Mouse (Mus musculus) forebrain, embryonic 16.5 days (tissue): Measurements from ENCODE around the gene Srsf10. TPM values are rescaled to one million over a fixed set of nuclear protein-coding genes. Genes with fewer than 3 reads are reported as not detected.

ENCODE experiments used
- ATAC-seq: fragments of 200-750 bp; cut with Nextera tagmentation; 2 replicates; pipeline ENCODE4 v1.8.0; 2017; ENCODE audit warnings: mild to moderate bottlenecking, moderate library complexity
- H3K27ac ChIP-seq: fragments of 300-500 bp; sonication (generic); 2 replicates; pipeline ENCODE4 v1.5.1; 2014; ENCODE audit warnings: low read length, control low read depth
- H3K27me3 ChIP-seq: fragments of 300-500 bp; sonication (generic); replicated peaks from 2 replicates; pipeline ENCODE4 v1.6.1; 2014; ENCODE audit warnings: low read length; ENCODE audit not compliant: control insufficient read depth, insufficient read depth
- H3K36me3 ChIP-seq: fragments of 300-500 bp; sonication (generic); 2 replicates; pipeline ENCODE4 v1.6.1; 2014; ENCODE audit not compliant: control insufficient read depth, insufficient read depth
- H3K4me1 ChIP-seq: fragments of 300-500 bp; sonication (generic); replicated peaks from 2 replicates; pipeline ENCODE4 v1.6.1; 2014; ENCODE audit warnings: low read length; ENCODE audit not compliant: control insufficient read depth, insufficient read depth
- H3K4me2 ChIP-seq: fragments of 300-500 bp; sonication (generic); 2 replicates; pipeline ENCODE4 v1.6.1; 2014; ENCODE audit warnings: mild to moderate bottlenecking, low read length, control low read depth
- H3K4me3 ChIP-seq: fragments of 300-500 bp; sonication (generic); replicated peaks from 2 replicates; pipeline ENCODE4 v1.5.1; 2014; ENCODE audit warnings: mild to moderate bottlenecking, low read length, control low read depth
- H3K9ac ChIP-seq: fragments of 300-500 bp; sonication (generic); replicated peaks from 2 replicates; pipeline ENCODE4 v1.6.1; 2014; ENCODE audit warnings: low read depth, low read length, control low read depth
- H3K9me3 ChIP-seq: fragments of 300-500 bp; sonication (generic); 2 replicates; pipeline ENCODE4 v1.6.1; 2016; ENCODE audit warnings: low read length; ENCODE audit not compliant: control insufficient read depth
- WGBS: fragments of 180-500 bp; shearing (Covaris S2); extraction: QIAGEN DNeasy Blood & Tissue Kit; methylation state at CpG from one replicate; pipeline ENCODE4 v1.1.7; 2014; 5-methylcytosine and 5-hydroxymethylcytosine counted together
- polyA plus RNA-seq: library from polyadenylated mRNA; unstranded; fragments of >200 nt; fragmentation: Nextera tagmentation; extraction: Ambion mirVana; gene quantifications from 2 replicates; pipeline ENCODE4 v1.2.1, GENCODE M21; 2015

Gene Srsf10
- polyA plus RNA-seq, 1 experiment from 2014 or later: 253 TPM

- H3K36me3 ChIP-seq: no peaks in the 10 kb centered on the region
- no peak overlapping the region for H3K4me3 ChIP-seq
- H3K4me1 ChIP-seq: peaks cover 16% of the 10 kb centered on the region
- ATAC-seq: no peak
- no peaks in the 10 kb centered on the region for H3K27me3 ChIP-seq
- no peaks in the 10 kb centered on the region for H3K9me3 ChIP-seq
- no peak overlapping the region for H3K27ac ChIP-seq
- H3K4me2 ChIP-seq: no peak overlapping the region
- WGBS: 91% methylated on average over 6 of the region's 6 CpGs
- no peak overlapping the region for H3K9ac ChIP-seq
Observed at GRCm38 (mm10) chr4:135880018-135880417, 24.5 kb downstream of the Srsf10 start.

- WGBS: 84% methylated on average over 10 of the region's 10 CpGs
- no peak for ATAC-seq
Observed at GRCm38 (mm10) chr4:135880576-135880975, 25.0 kb downstream of the Srsf10 start.

GRCm38 (mm10) chr4:135882023-135882422 lies 26.5 kb downstream of the Srsf10 start:
- no peak for ATAC-seq

More at GRCm38 (mm10) chr4:135880576-135880975, 25.0 kb downstream of the Srsf10 start:
- Histone ChIP-seq H3K27ac (no peak overlapping the region), H3K4me1 (peaks cover 14% of the 10 kb centered on the region), H3K4me2 (no peak overlapping the region), H3K4me3 (no peak overlapping the region), H3K36me3 (no peaks in the 10 kb centered on the region), H3K9ac (no peak overlapping the region), H3K9me3 (no peaks in the 10 kb centered on the region), H3K27me3 (no peaks in the 10 kb centered on the region)

GRCm38 (mm10) chr4:135883401-135883851 lies 27.9 kb downstream of the Srsf10 start:
- 52% methylated on average over 10 of the region's 10 CpGs for WGBS
- Histone ChIP-seq H3K4me3 (no peak overlapping the region), H3K4me2 (no peak overlapping the region), H3K27ac (no peak overlapping the region), H3K9me3 (no peaks in the 10 kb centered on the region), H3K36me3 (no peaks in the 10 kb centered on the region), H3K27me3 (no peaks in the 10 kb centered on the region), H3K9ac (no peak overlapping the region), H3K4me1 (no peaks in the 10 kb centered on the region)
- no peak for ATAC-seq

More at GRCm38 (mm10) chr4:135882023-135882422, 26.5 kb downstream of the Srsf10 start:
- Histone ChIP-seq H3K9me3 (no peaks in the 10 kb centered on the region), H3K36me3 (no peaks in the 10 kb centered on the region), H3K27me3 (no peaks in the 10 kb centered on the region), H3K4me3 (no peak overlapping the region), H3K9ac (no peak overlapping the region), H3K4me1 (no peaks in the 10 kb centered on the region; the same call in 1 of the 2 replicates), H3K4me2 (no peak overlapping the region), H3K27ac (no peak overlapping the region)
- 82% methylated on average over 6 of the region's 6 CpGs for whole genome bisulfite sequencing

- H3K4me1 ChIP-seq: no peaks in the 10 kb centered on the region
- no peak overlapping the region for H3K9ac ChIP-seq
- WGBS: 71% methylated on average over 7 of the region's 7 CpGs
Observed at GRCm38 (mm10) chr4:135883881-135884516, 28.5 kb downstream of the Srsf10 start.

GRCm38 (mm10) chr4:135884531-135884930 lies 29.0 kb downstream of the Srsf10 start:
- H3K27ac ChIP-seq: no peak overlapping the region
- ATAC-seq: no peak
- H3K4me3 ChIP-seq: no peak overlapping the region
- no peaks in the 10 kb centered on the region for H3K9me3 ChIP-seq
- no peaks in the 10 kb centered on the region for H3K4me1 ChIP-seq
- H3K36me3 ChIP-seq: no peaks in the 10 kb centered on the region
- no peak overlapping the region for H3K9ac ChIP-seq
- H3K4me2 ChIP-seq: no peak overlapping the region
- no peaks in the 10 kb centered on the region for H3K27me3 ChIP-seq
- WGBS: 54% methylated on average over 6 of the region's 6 CpGs

More at GRCm38 (mm10) chr4:135883881-135884516, 28.5 kb downstream of the Srsf10 start:
- Histone ChIP-seq H3K27me3 (no peaks in the 10 kb centered on the region), H3K4me3 (no peak overlapping the region), H3K4me2 (no peak overlapping the region), H3K27ac (no peak overlapping the region), H3K9me3 (no peaks in the 10 kb centered on the region), H3K36me3 (no peaks in the 10 kb centered on the region)
- ATAC-seq: no peak

GRCm38 (mm10) chr4:135885676-135886075 lies 30.1 kb downstream of the Srsf10 start:
- no peak overlapping the region for H3K4me3 ChIP-seq
- no peak overlapping the region for H3K27ac ChIP-seq
- H3K27me3 ChIP-seq: no peaks in the 10 kb centered on the region
- H3K36me3 ChIP-seq: no peaks in the 10 kb centered on the region
- no peaks in the 10 kb centered on the region for H3K4me1 ChIP-seq
- no peaks in the 10 kb centered on the region for H3K9me3 ChIP-seq
- ATAC-seq: no peak
- WGBS: 92% methylated on average over 12 of the region's 12 CpGs
- H3K4me2 ChIP-seq: no peak overlapping the region
- H3K9ac ChIP-seq: no peak overlapping the region

- Histone ChIP-seq H3K36me3 (no peaks in the 10 kb centered on the region), H3K4me3 (no peak overlapping the region), H3K27me3 (no peaks in the 10 kb centered on the region), H3K4me1 (no peaks in the 10 kb centered on the region), H3K9me3 (no peaks in the 10 kb centered on the region), H3K4me2 (no peak overlapping the region), H3K27ac (no peak overlapping the region), H3K9ac (no peak overlapping the region)
- ATAC-seq: no peak
- 88% methylated on average over 4 of the region's 4 CpGs for WGBS
Observed at GRCm38 (mm10) chr4:135886184-135886583, 30.6 kb downstream of the Srsf10 start.

GRCm38 (mm10) chr4:135888448-135889057 lies 33.0 kb downstream of the Srsf10 start:
- no peak overlapping the region for H3K4me2 ChIP-seq
- H3K4me1 ChIP-seq: no peaks in the 10 kb centered on the region
- H3K36me3 ChIP-seq: no peaks in the 10 kb centered on the region
- H3K9ac ChIP-seq: no peak overlapping the region
- 94% methylated on average over 24 of the region's 24 CpGs for WGBS
- no peak overlapping the region for H3K4me3 ChIP-seq
- no peak for ATAC-seq
- no peak overlapping the region for H3K27ac ChIP-seq
- no peaks in the 10 kb centered on the region for H3K9me3 ChIP-seq
- H3K27me3 ChIP-seq: no peaks in the 10 kb centered on the region
